Mouse (Mus musculus): ENCODE measurements around the gene Fxn.
"Not testable (repeated sequence)": the region's sequence is repeated elsewhere in the genome, so short reads cannot be mapped to it uniquely, and the experiment has no call there.

The Fxn gene

GRCm38 (mm10) chr19:24241799-24242546 is 38.4 kb downstream of the Fxn start:
- no peak for DNase-seq (ENCODE audit: low read depth)

- no peak for DNase-seq (ENCODE audit: low read depth)
Measured at GRCm38 (mm10) chr19:24241271-24241670, 39.1 kb downstream of the Fxn start.

- DNase-seq (ENCODE audit: low read depth) = no peak
Measured at GRCm38 (mm10) chr19:24238011-24238410, 42.4 kb downstream of the Fxn start.

- DNase-seq (ENCODE audit: low read depth) = not testable (repeated sequence)
Measured at GRCm38 (mm10) chr19:24232356-24232755, 48.0 kb downstream of the Fxn start.

- peak; percentile 29 for DNase-seq (ENCODE audit: low read depth)
Measured at GRCm38 (mm10) chr19:24225305-24225696, 55.1 kb downstream of the Fxn start.

GRCm38 (mm10) chr19:24224500-24225304 is 55.7 kb downstream of the Fxn start, which contains the start of gene Tjp2:
Gene Tjp2 (minus strand): TSS chr19:24225030.
- peak; percentile 49 for DNase-seq (ENCODE audit: low read depth)

- DNase-seq (ENCODE audit: low read depth) = no peak
Measured at GRCm38 (mm10) chr19:24223851-24224251, 56.6 kb downstream of the Fxn start.

GRCm38 (mm10) chr19:24221455-24221854 is 59.0 kb downstream of the Fxn start:
- no peak for DNase-seq (ENCODE audit: low read depth)

GRCm38 (mm10) chr19:24220795-24221445 is 59.5 kb downstream of the Fxn start:
- DNase-seq (ENCODE audit: low read depth) = no peak

GRCm38 (mm10) chr19:24219011-24219410 is 61.4 kb downstream of the Fxn start:
- no peak for DNase-seq (ENCODE audit: low read depth)

- no peak for DNase-seq (ENCODE audit: low read depth)
Measured at GRCm38 (mm10) chr19:24218291-24218690, 62.1 kb downstream of the Fxn start.

GRCm38 (mm10) chr19:24217851-24218250 is 62.6 kb downstream of the Fxn start:
- DNase-seq (ENCODE audit: low read depth) = no peak

- no peak for DNase-seq (ENCODE audit: low read depth)
Measured at GRCm38 (mm10) chr19:24216771-24217170, 63.6 kb downstream of the Fxn start.

GRCm38 (mm10) chr19:24214939-24215338 is 65.5 kb downstream of the Fxn start:
- no peak for DNase-seq (ENCODE audit: low read depth)

GRCm38 (mm10) chr19:24213299-24213698 is 67.1 kb downstream of the Fxn start:
- no peak for DNase-seq (ENCODE audit: low read depth)

- no peak for DNase-seq (ENCODE audit: low read depth)
Measured at GRCm38 (mm10) chr19:24212552-24213249, 67.7 kb downstream of the Fxn start.
